Mouse (Mus musculus): Measurements from ENCODE around the gene Zfp384. TPM values are rescaled to one million over a fixed set of nuclear protein-coding genes. Genes with fewer than 3 reads are reported as not detected.

The Zfp384 gene
- total and polyA plus RNA-seq, 2 experiments from 2014 or later: 9.7 to 38.6 TPM

GRCm38 (mm10) chr6:125073825-125074224 lies 64.9 kb downstream of the Zfp384 start:
- no peaks in the 10 kb centered on the region for H3K9me3 ChIP-seq (ENCODE audit: low read length)
- H3K4me2 ChIP-seq (ENCODE audit: low read depth, low read length, poor library complexity, severe bottlenecking): no peak overlapping the region
- no peak overlapping the region for H3K9ac ChIP-seq (replicated peaks; ENCODE audit: low read length, poor library complexity, severe bottlenecking)
- no peaks in the 10 kb centered on the region for H3K27me3 ChIP-seq (ENCODE audit: insufficient read depth, low read length)
- no peak overlapping the region for H3K4me3 ChIP-seq (ENCODE audit: low read depth, low read length)
- H3K36me3 ChIP-seq (ENCODE audit: insufficient read depth, low read length): no peaks in the 10 kb centered on the region
- no peak overlapping the region for H3K27ac ChIP-seq (ENCODE audit: low read depth, low read length)
- no peak for TF ChIP-seq CTCF (IDR thresholded peaks at IDR 0.05)
- 72% methylated on average over 8 of the region's 8 CpGs for WGBS
- ATAC-seq (ENCODE audit: low FRiP score): no peak
- H3K4me1 ChIP-seq (ENCODE audit: insufficient read depth, low read length): no peaks in the 10 kb centered on the region
- DNase-seq (ENCODE audit: low spot score): no peak

- Histone ChIP-seq H3K4me2 (ENCODE audit: low read depth, low read length, poor library complexity, severe bottlenecking) (peak overlapping the region; percentile 61), H3K9ac (replicated peaks; ENCODE audit: low read length, poor library complexity, severe bottlenecking) (peak overlapping the region; percentile 61), H3K4me1 (ENCODE audit: insufficient read depth, low read length) (no peaks in the 10 kb centered on the region), H3K36me3 (ENCODE audit: insufficient read depth, low read length) (no peaks in the 10 kb centered on the region), H3K27ac (ENCODE audit: low read depth, low read length) (peak overlapping the region; percentile 85), H3K9me3 (ENCODE audit: low read length) (no peaks in the 10 kb centered on the region), H3K27me3 (ENCODE audit: insufficient read depth, low read length) (no peaks in the 10 kb centered on the region), H3K4me3 (ENCODE audit: low read depth, low read length) (peak overlapping the region; percentile 38)
- DNase-seq (ENCODE audit: low spot score) (no peak), ATAC-seq (ENCODE audit: low FRiP score) (peak; percentile 68)
- TF ChIP-seq CTCF (IDR thresholded peaks at IDR 0.05): no peak
- WGBS: 20% methylated on average over 25 of the region's 25 CpGs
These were observed 72.4 kb downstream of the Zfp384 start for GRCm38 (mm10) chr6:125081394-125081793.

DNA sequence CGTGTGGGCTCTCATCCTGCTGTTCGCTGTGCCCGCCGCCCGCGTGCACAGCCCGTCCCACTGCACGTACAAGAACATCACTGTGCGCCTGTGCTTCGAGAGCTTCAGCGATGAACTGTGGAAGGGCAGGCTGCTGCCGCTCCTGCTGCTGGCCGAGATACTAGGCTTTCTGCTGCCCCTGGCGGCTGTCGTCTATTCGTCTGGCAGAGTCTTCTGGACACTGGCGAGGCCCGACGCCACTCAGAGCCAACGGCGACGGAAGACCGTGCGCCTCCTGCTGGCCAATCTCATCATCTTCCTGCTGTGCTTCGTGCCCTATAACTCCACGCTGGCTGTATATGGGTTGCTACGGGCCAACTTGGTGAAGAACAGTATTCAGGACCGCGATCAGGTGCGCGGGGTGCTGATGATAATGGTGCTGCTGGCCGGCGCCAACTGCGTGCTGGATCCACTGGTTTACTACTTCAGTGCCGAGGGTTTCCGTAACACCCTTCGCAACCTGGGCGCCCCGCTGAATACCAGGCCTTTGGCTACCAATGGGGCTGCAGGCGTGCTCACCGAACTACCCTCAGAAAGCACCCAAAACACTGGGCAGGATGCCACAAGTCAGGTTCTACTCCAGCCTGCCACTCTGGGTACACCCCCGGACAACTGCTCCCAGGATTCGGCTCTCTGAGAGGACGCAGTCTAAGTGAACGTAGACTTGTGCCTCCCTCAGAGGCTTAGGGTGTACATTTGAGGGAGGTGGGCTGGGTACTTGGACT lies 73.0 kb downstream of the Zfp384 start:
- Histone ChIP-seq H3K27ac (ENCODE audit: low read depth, low read length) (peak overlapping the region; percentile 85), H3K4me1 (ENCODE audit: insufficient read depth, low read length) (no peaks in the 10 kb centered on the region), H3K36me3 (ENCODE audit: insufficient read depth, low read length) (no peaks in the 10 kb centered on the region), H3K9ac (replicated peaks; ENCODE audit: low read length, poor library complexity, severe bottlenecking) (peak overlapping the region; percentile 61), H3K4me3 (ENCODE audit: low read depth, low read length) (peak overlapping the region; percentile 38), H3K9me3 (ENCODE audit: low read length) (no peaks in the 10 kb centered on the region), H3K27me3 (ENCODE audit: insufficient read depth, low read length) (no peaks in the 10 kb centered on the region), H3K4me2 (ENCODE audit: low read depth, low read length, poor library complexity, severe bottlenecking) (peak overlapping the region; percentile 61)
- 22% methylated on average over 45 of the region's 45 CpGs for WGBS
- DNase-seq (ENCODE audit: low spot score) (peak; percentile 98), ATAC-seq (ENCODE audit: low FRiP score) (peak; percentile 92)
- peak; percentile 92 for TF ChIP-seq CTCF (IDR thresholded peaks at IDR 0.05)

- H3K27me3 ChIP-seq (ENCODE audit: insufficient read depth, low read length): no peaks in the 10 kb centered on the region
- no peak overlapping the region for H3K9ac ChIP-seq (replicated peaks; ENCODE audit: low read length, poor library complexity, severe bottlenecking)
- no peaks in the 10 kb centered on the region for H3K4me1 ChIP-seq (ENCODE audit: insufficient read depth, low read length)
- no peak overlapping the region for H3K4me2 ChIP-seq (ENCODE audit: low read depth, low read length, poor library complexity, severe bottlenecking)
- no peak overlapping the region for H3K27ac ChIP-seq (ENCODE audit: low read depth, low read length)
- no peaks in the 10 kb centered on the region for H3K36me3 ChIP-seq (ENCODE audit: insufficient read depth, low read length)
- no peak for TF ChIP-seq CTCF (IDR thresholded peaks at IDR 0.05)
- ATAC-seq (ENCODE audit: low FRiP score) (no peak), DNase-seq (ENCODE audit: low spot score) (no peak)
- no peak overlapping the region for H3K4me3 ChIP-seq (ENCODE audit: low read depth, low read length)
- 89% methylated on average over 7 of the region's 7 CpGs for WGBS
- no peaks in the 10 kb centered on the region for H3K9me3 ChIP-seq (ENCODE audit: low read length)
These were observed 73.9 kb downstream of the Zfp384 start for GRCm38 (mm10) chr6:125082801-125083386.

GRCm38 (mm10) chr6:125084424-125084823 lies 75.5 kb downstream of the Zfp384 start:
- no peaks in the 10 kb centered on the region for H3K27me3 ChIP-seq (ENCODE audit: insufficient read depth, low read length)
- H3K4me3 ChIP-seq (ENCODE audit: low read depth, low read length): no peak overlapping the region
- peak; percentile 86 for DNase-seq (ENCODE audit: low spot score)
- 5% methylated on average over 4 of the region's 4 CpGs for WGBS
- H3K9me3 ChIP-seq (ENCODE audit: low read length): no peaks in the 10 kb centered on the region
- H3K36me3 ChIP-seq (ENCODE audit: insufficient read depth, low read length): no peaks in the 10 kb centered on the region
- no peak overlapping the region for H3K4me2 ChIP-seq (ENCODE audit: low read depth, low read length, poor library complexity, severe bottlenecking)
- peak; percentile 95 for TF ChIP-seq CTCF (IDR thresholded peaks at IDR 0.05)
- H3K4me1 ChIP-seq (ENCODE audit: insufficient read depth, low read length): peaks cover 2% of the 10 kb centered on the region; the same call in 1 of the 2 replicates
- H3K27ac ChIP-seq (ENCODE audit: low read depth, low read length): 0 out of 2 replicates have a peak overlapping the region, but pooled peaks have one; percentile 4
- no peak for ATAC-seq (ENCODE audit: low FRiP score)
- H3K9ac ChIP-seq (replicated peaks; ENCODE audit: low read length, poor library complexity, severe bottlenecking): no peak overlapping the region; the same call in 1 of the 2 replicates

Other genes with a start within 250 kb of the Zfp384 start
- gene Eno2, start 239.5 kb upstream of the Zfp384 start, total RNA-seq (2014; rRNA removed): 221 and 267 TPM in 2 replicates
- 175 and 189 TPM in 2 replicates for gene Eno2, start 239.5 kb upstream of the Zfp384 start, polyA plus RNA-seq (2015; fragmentation: Nextera tagmentation; extraction: Ambion mirVana)
- 12.7 and 12.8 TPM in 2 replicates for gene Lrrc23, start 229.4 kb upstream of the Zfp384 start, total RNA-seq (2014; rRNA removed)
- gene Lrrc23, start 229.4 kb upstream of the Zfp384 start, polyA plus RNA-seq (2015; fragmentation: Nextera tagmentation; extraction: Ambion mirVana): 6.1 and 9.0 TPM in 2 replicates
- gene Spsb2, start 200.5 kb upstream of the Zfp384 start, total RNA-seq (2014; rRNA removed): 5.9 and 9.3 TPM in 2 replicates
- 10.2 and 10.9 TPM in 2 replicates for gene Spsb2, start 200.5 kb upstream of the Zfp384 start, polyA plus RNA-seq (2015; fragmentation: Nextera tagmentation; extraction: Ambion mirVana)
- gene Tpi1, start 194.8 kb upstream of the Zfp384 start, total RNA-seq (2014; rRNA removed): 392 and 419 TPM in 2 replicates
- gene Tpi1, start 194.8 kb upstream of the Zfp384 start, polyA plus RNA-seq (2015; fragmentation: Nextera tagmentation; extraction: Ambion mirVana): 415 and 480 TPM in 2 replicates
- gene Usp5, start 179.7 kb upstream of the Zfp384 start, total RNA-seq (2014; rRNA removed): 218 and 219 TPM in 2 replicates
- gene Usp5, start 179.7 kb upstream of the Zfp384 start, polyA plus RNA-seq (2015; fragmentation: Nextera tagmentation; extraction: Ambion mirVana): 201 and 214 TPM in 2 replicates
- 9.4 and 16.7 TPM in 2 replicates for gene Cdca3, start 179.6 kb upstream of the Zfp384 start, total RNA-seq (2014; rRNA removed)
- 15.0 and 16.0 TPM in 2 replicates for gene Cdca3, start 179.6 kb upstream of the Zfp384 start, polyA plus RNA-seq (2015; fragmentation: Nextera tagmentation; extraction: Ambion mirVana)
- 0.52 and 0.66 TPM in 2 replicates for gene Gnb3, start 168.9 kb upstream of the Zfp384 start, total RNA-seq (2014; rRNA removed)
- gene Gnb3, start 168.9 kb upstream of the Zfp384 start, polyA plus RNA-seq (2015; fragmentation: Nextera tagmentation; extraction: Ambion mirVana): 0.23 and 1.1 TPM in 2 replicates
- 67.4 and 74.4 TPM in 2 replicates for gene P3h3, start 151.4 kb upstream of the Zfp384 start, total RNA-seq (2014; rRNA removed)
- 9.8 and 11.2 TPM in 2 replicates for gene P3h3, start 151.4 kb upstream of the Zfp384 start, polyA plus RNA-seq (2015; fragmentation: Nextera tagmentation; extraction: Ambion mirVana)
- gene Gpr162, start 145.2 kb upstream of the Zfp384 start, total RNA-seq (2014; rRNA removed): 198 and 225 TPM in 2 replicates
- gene Gpr162, start 145.2 kb upstream of the Zfp384 start, polyA plus RNA-seq (2015; fragmentation: Nextera tagmentation; extraction: Ambion mirVana): 38.3 and 39.3 TPM in 2 replicates
- 0.19 and 2.8 TPM in 2 replicates for gene Cd4, start 120.9 kb upstream of the Zfp384 start, total RNA-seq (2014; rRNA removed)
- 0.25 and 0.58 TPM in 2 replicates for gene Cd4, start 120.9 kb upstream of the Zfp384 start, polyA plus RNA-seq (2015; fragmentation: Nextera tagmentation; extraction: Ambion mirVana)
- gene Lag3, start 97.4 kb upstream of the Zfp384 start, total RNA-seq (2014; rRNA removed): 1.1 and 2.1 TPM in 2 replicates
- 2.8 and 3.5 TPM in 2 replicates for gene Lag3, start 97.4 kb upstream of the Zfp384 start, polyA plus RNA-seq (2015; fragmentation: Nextera tagmentation; extraction: Ambion mirVana)
- 814 and 944 TPM in 2 replicates for gene Ptms, start 89.0 kb upstream of the Zfp384 start, total RNA-seq (2014; rRNA removed)
- 810 TPM in 2 replicates for gene Ptms, start 89.0 kb upstream of the Zfp384 start, polyA plus RNA-seq (2015; fragmentation: Nextera tagmentation; extraction: Ambion mirVana)
- 512 and 647 TPM in 2 replicates for gene Mlf2, start 77.8 kb upstream of the Zfp384 start, total RNA-seq (2014; rRNA removed)
- gene Mlf2, start 77.8 kb upstream of the Zfp384 start, polyA plus RNA-seq (2015; fragmentation: Nextera tagmentation; extraction: Ambion mirVana): 628 and 643 TPM in 2 replicates
- 108 and 131 TPM in 2 replicates for gene Cops7a, start 43.6 kb upstream of the Zfp384 start, total RNA-seq (2014; rRNA removed)
- gene Cops7a, start 43.6 kb upstream of the Zfp384 start, polyA plus RNA-seq (2015; fragmentation: Nextera tagmentation; extraction: Ambion mirVana): 92.3 and 97.1 TPM in 2 replicates
- gene Pianp, start 12.5 kb upstream of the Zfp384 start, total RNA-seq (2014; rRNA removed): 31.8 and 36.1 TPM in 2 replicates
- gene Pianp, start 12.5 kb upstream of the Zfp384 start, polyA plus RNA-seq (2015; fragmentation: Nextera tagmentation; extraction: Ambion mirVana): 97.0 and 97.5 TPM in 2 replicates
- 60.4 and 69.8 TPM in 2 replicates for gene Ing4, start 30.6 kb downstream of the Zfp384 start, total RNA-seq (2014; rRNA removed)
- 97.8 and 104 TPM in 2 replicates for gene Ing4, start 30.6 kb downstream of the Zfp384 start, polyA plus RNA-seq (2015; fragmentation: Nextera tagmentation; extraction: Ambion mirVana)
- gene Acrbp, start 40.5 kb downstream of the Zfp384 start, total RNA-seq (2014; rRNA removed): 6.9 and 12.6 TPM in 2 replicates
- gene Acrbp, start 40.5 kb downstream of the Zfp384 start, polyA plus RNA-seq (2015; fragmentation: Nextera tagmentation; extraction: Ambion mirVana): 7.2 and 7.8 TPM in 2 replicates
- 0.90 and 1.7 TPM in 2 replicates for gene Lpar5, start 58.8 kb downstream of the Zfp384 start, total RNA-seq (2014; rRNA removed)
- gene Lpar5, start 58.8 kb downstream of the Zfp384 start, polyA plus RNA-seq (2015; fragmentation: Nextera tagmentation; extraction: Ambion mirVana): 0.52 and 0.71 TPM in 2 replicates
- gene Chd4, start 86.8 kb downstream of the Zfp384 start, total RNA-seq (2014; rRNA removed): 117 and 133 TPM in 2 replicates
- gene Chd4, start 86.8 kb downstream of the Zfp384 start, polyA plus RNA-seq (2015; fragmentation: Nextera tagmentation; extraction: Ambion mirVana): 72.9 and 89.1 TPM in 2 replicates
- gene Nop2, start 122.8 kb downstream of the Zfp384 start, total RNA-seq (2014; rRNA removed): 34.5 and 45.8 TPM in 2 replicates
- gene Nop2, start 122.8 kb downstream of the Zfp384 start, polyA plus RNA-seq (2015; fragmentation: Nextera tagmentation; extraction: Ambion mirVana): 41.4 and 42.6 TPM in 2 replicates
- 33.3 and 33.9 TPM in 2 replicates for gene Iffo1, start 136.1 kb downstream of the Zfp384 start, total RNA-seq (2014; rRNA removed)
- 19.0 and 20.4 TPM in 2 replicates for gene Iffo1, start 136.1 kb downstream of the Zfp384 start, polyA plus RNA-seq (2015; fragmentation: Nextera tagmentation; extraction: Ambion mirVana)
- gene Gapdh, start 157.3 kb downstream of the Zfp384 start, total RNA-seq (2014; rRNA removed): 2,678 and 3,049 TPM in 2 replicates
- gene Gapdh, start 157.3 kb downstream of the Zfp384 start, polyA plus RNA-seq (2015; fragmentation: Nextera tagmentation; extraction: Ambion mirVana): 1,705 and 1,726 TPM in 2 replicates
- 29.8 and 33.7 TPM in 2 replicates for gene Ncapd2, start 182.6 kb downstream of the Zfp384 start, total RNA-seq (2014; rRNA removed)
- gene Ncapd2, start 182.6 kb downstream of the Zfp384 start, polyA plus RNA-seq (2015; fragmentation: Nextera tagmentation; extraction: Ambion mirVana): 18.4 and 21.0 TPM in 2 replicates
- gene Mrpl51, start 182.7 kb downstream of the Zfp384 start, total RNA-seq (2014; rRNA removed): 23.3 and 48.2 TPM in 2 replicates
- gene Mrpl51, start 182.7 kb downstream of the Zfp384 start, polyA plus RNA-seq (2015; fragmentation: Nextera tagmentation; extraction: Ambion mirVana): 136 and 145 TPM in 2 replicates
- 42.7 and 47.6 TPM in 2 replicates for gene Vamp1, start 206.4 kb downstream of the Zfp384 start, total RNA-seq (2014; rRNA removed)
- 40.5 and 46.0 TPM in 2 replicates for gene Vamp1, start 206.4 kb downstream of the Zfp384 start, polyA plus RNA-seq (2015; fragmentation: Nextera tagmentation; extraction: Ambion mirVana)
- gene Tapbpl, start 222.7 kb downstream of the Zfp384 start, total RNA-seq (2014; rRNA removed): 4.7 and 6.2 TPM in 2 replicates
- gene Tapbpl, start 222.7 kb downstream of the Zfp384 start, polyA plus RNA-seq (2015; fragmentation: Nextera tagmentation; extraction: Ambion mirVana): 9.0 and 9.7 TPM in 2 replicates
- gene Cd27, start 227.9 kb downstream of the Zfp384 start, total RNA-seq (2014; rRNA removed): not detected in 2 replicates
- 0.70 TPM in 1 of 2 replicates, not detected in the other for gene Cd27, start 227.9 kb downstream of the Zfp384 start, polyA plus RNA-seq (2015; fragmentation: Nextera tagmentation; extraction: Ambion mirVana)